Comparison of ENCODE assay signal across 17 mouse cellular contexts in the genomic region with DNA sequence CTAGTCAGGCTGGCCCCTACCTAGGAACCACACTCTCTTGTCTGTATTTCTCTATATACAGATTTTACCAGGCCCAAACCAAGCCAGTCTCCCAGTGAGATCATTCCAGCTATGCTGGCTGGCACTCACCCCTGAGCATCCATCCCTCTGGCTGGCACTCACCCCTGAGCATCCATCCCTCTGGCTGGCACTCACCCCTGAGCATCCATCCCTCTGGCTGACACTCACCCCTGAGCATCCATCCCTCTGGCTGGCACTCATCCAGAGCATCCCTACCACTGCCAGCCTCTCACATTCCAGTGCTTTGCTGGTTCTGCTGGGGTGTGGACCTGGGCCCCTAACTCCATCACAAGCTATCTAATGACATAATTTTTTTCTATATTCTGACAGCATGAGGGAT.
"Had no signal": no experiment of that assay in that cellular context is flagged by ENCODE, and none has a peak within 500 bp of the region (broad histone marks: within the 10 kb centered on the region; RNA-seq: fewer than 3 reads in every experiment).

No protein-coding gene starts in this region.

- H3K27me3 ChIP-seq: kidney, embryonic 15.5 days; lung, embryonic 15.5 days; midbrain, embryonic 15.5 days had no signal

- DNase-seq: kidney, adult 18-20 months; kidney, postnatal 25 days; liver; liver, embryonic 13.5 days; liver, postnatal 0 days; lung, postnatal 14 days; right cerebral cortex, postnatal 14 days; thymus, adult 2 months; thymus, postnatal 25 days had no signal

- H3K27ac ChIP-seq: kidney, embryonic 15.5 days; limb, embryonic 12.5 days; liver, embryonic 13.5 days; lung, embryonic 15.5 days; macrophage; midbrain, embryonic 15.5 days; stomach, postnatal 0 days had no signal

- H3K36me3 ChIP-seq: kidney, embryonic 15.5 days; limb, embryonic 12.5 days; liver, embryonic 13.5 days; lung, embryonic 15.5 days; midbrain, embryonic 15.5 days had no signal

- ATAC-seq: liver, postnatal 0 days; midbrain, embryonic 15.5 days had no signal

- H3K9ac ChIP-seq: kidney, embryonic 15.5 days; limb, embryonic 12.5 days; liver, embryonic 13.5 days; liver, postnatal 0 days; lung, embryonic 15.5 days; midbrain, embryonic 15.5 days had no signal

- H3K9me3 ChIP-seq: kidney, embryonic 15.5 days; limb, embryonic 12.5 days; liver, embryonic 13.5 days; lung, embryonic 15.5 days; midbrain, embryonic 15.5 days had no signal

- H3K4me2 ChIP-seq: kidney, embryonic 15.5 days; limb, embryonic 12.5 days; liver, embryonic 13.5 days; lung, embryonic 15.5 days; midbrain, embryonic 11.5 days; midbrain, embryonic 15.5 days had no signal

- H3K4me1 ChIP-seq: lung, embryonic 15.5 days; midbrain, embryonic 15.5 days had no signal

- H3K4me3 ChIP-seq: kidney, embryonic 15.5 days; limb, embryonic 12.5 days; liver, embryonic 13.5 days; lung, embryonic 15.5 days; megakaryocyte, embryonic 14.5 days; midbrain, embryonic 15.5 days had no signal
